Mouse (Mus musculus) stomach, postnatal 0 days (tissue): Measurements from ENCODE around the gene Stra8.

Experiments used
- CTCF ChIP-seq: IDR thresholded peaks from 2 replicates; pipeline ENCODE4 v1.5.1; 2016; ENCODE audit warnings: antibody characterized with exemption, low read depth, mild to moderate bottlenecking, moderate library complexity
- EP300 ChIP-seq: optimal IDR thresholded peaks from 2 replicates; pipeline ENCODE3; 2016; ENCODE audit warnings: antibody characterized with exemption

- no peak for TF ChIP-seq CTCF
- no peak for TF ChIP-seq EP300
Observed at GRCm38 (mm10) chr6:34927594-34927993, 7.6 kb downstream of the Stra8 start.
